8 mouse cellular contexts compared by ENCODE assay signal in genomic region chr6:148442671-148443290, GRCm38 (mm10). TPM values are rescaled to one million over a fixed set of nuclear protein-coding genes. Genes with fewer than 3 reads are reported as not detected.
DNase-seq lines count a peak whose midpoint lies in the region; ATAC-seq and TF ChIP-seq lines count a peak whose summit lies in the region.

No protein-coding gene starts in this region.

- peak; percentile 18; the same call in 1 of the 2 replicates for ATAC-seq in kidney, embryonic 14.5 days (ENCODE audit: low FRiP score, low TSS enrichment)
- ATAC-seq in liver, embryonic 11.5 days (replicated peaks; ENCODE audit: low FRiP score), result no peak
- ATAC-seq in neural tube, embryonic 13.5 days (ENCODE audit: low read depth), result peak; percentile 19; the same call in 1 of the 2 replicates

- no peaks in the 10 kb centered on the region for H3K4me1 ChIP-seq in kidney, adult 2 months (ENCODE audit: control insufficient read depth, insufficient read depth, low read length)
- H3K4me1 ChIP-seq in kidney, embryonic 14.5 days (ENCODE audit: control insufficient read depth, insufficient read depth, low read length), result peaks cover 12% of the 10 kb centered on the region
- H3K4me1 ChIP-seq in liver, embryonic 11.5 days (replicated peaks; ENCODE audit: control insufficient read depth, insufficient read depth, low read length), result peaks cover 7% of the 10 kb centered on the region; the same call in 1 of the 2 replicates
- peaks cover 32% of the 10 kb centered on the region for H3K4me1 ChIP-seq in neural tube, embryonic 13.5 days (replicated peaks)

- peak overlapping the region; percentile 55 for H3K4me3 ChIP-seq in kidney, adult 2 months (ENCODE audit: insufficient read depth, low read depth, low read length)
- peak overlapping the region; percentile 68 for H3K4me3 ChIP-seq in kidney, embryonic 14.5 days (ENCODE audit: low read length)
- H3K4me3 ChIP-seq in liver, embryonic 11.5 days (ENCODE audit: low read depth, low read length), result peak overlapping the region; percentile 69
- peak overlapping the region; percentile 75 for H3K4me3 ChIP-seq in neural tube, embryonic 13.5 days

- H3K27me3 ChIP-seq in kidney, adult 2 months (replicated peaks; ENCODE audit: control insufficient read depth, insufficient read depth, low read length), result no peaks in the 10 kb centered on the region
- peaks cover 25% of the 10 kb centered on the region for H3K27me3 ChIP-seq in kidney, embryonic 14.5 days (ENCODE audit: control insufficient read depth, insufficient read depth, low read length)
- H3K27me3 ChIP-seq in liver, embryonic 11.5 days (replicated peaks; ENCODE audit: control insufficient read depth, insufficient read depth, low read length), result peaks cover 61% of the 10 kb centered on the region
- H3K27me3 ChIP-seq in neural tube, embryonic 13.5 days, result peaks cover 50% of the 10 kb centered on the region

- no peaks in the 10 kb centered on the region for H3K36me3 ChIP-seq in kidney, adult 2 months (ENCODE audit: control insufficient read depth, insufficient read depth, low read length)
- H3K36me3 ChIP-seq in kidney, embryonic 14.5 days (ENCODE audit: control insufficient read depth, insufficient read depth, low read length), result no peaks in the 10 kb centered on the region
- no peaks in the 10 kb centered on the region for H3K36me3 ChIP-seq in liver, embryonic 11.5 days (ENCODE audit: control insufficient read depth, insufficient read depth, low read length)
- no peaks in the 10 kb centered on the region for H3K36me3 ChIP-seq in neural tube, embryonic 13.5 days

- peak overlapping the region; percentile 69; the same call in 1 of the 2 replicates for H3K9ac ChIP-seq in kidney, embryonic 14.5 days (ENCODE audit: low read depth, low read length)
- no peak overlapping the region for H3K9ac ChIP-seq in liver, embryonic 11.5 days (ENCODE audit: low read depth, low read length)
- H3K9ac ChIP-seq in neural tube, embryonic 13.5 days, result peak overlapping the region; percentile 87

- peak; percentile 15 for DNase-seq in kidney, adult 2 months
- no peak for DNase-seq in kidney, adult 8-10 months
- DNase-seq in embryo, embryonic 10.5 days (ENCODE audit: low spot score), result peak; percentile 64
- peak; percentile 50 to 72 for DNase-seq in heart, adult 18-20 months
- peak; percentile 45 for DNase-seq in liver, embryonic 11.5 days (ENCODE audit: low spot score)
- no peak for DNase-seq in thymus, postnatal 0 days (ENCODE audit: low spot score)

- 3% methylated on average over 27 of the region's 27 CpGs for WGBS in kidney, adult 2 months
- 1% methylated on average over 27 of the region's 27 CpGs for WGBS in kidney, embryonic 14.5 days
- WGBS in liver, embryonic 11.5 days, result 3% methylated on average over 27 of the region's 27 CpGs
- WGBS in neural tube, embryonic 13.5 days, result under 1% methylated on average over 27 of the region's 27 CpGs

- no peaks in the 10 kb centered on the region for H3K9me3 ChIP-seq in kidney, embryonic 14.5 days (ENCODE audit: control insufficient read depth, low read length)
- no peaks in the 10 kb centered on the region for H3K9me3 ChIP-seq in liver, embryonic 11.5 days (ENCODE audit: control insufficient read depth, low read length)
- H3K9me3 ChIP-seq in neural tube, embryonic 13.5 days, result no peaks in the 10 kb centered on the region

- no peak for TF ChIP-seq CTCF in kidney, adult 2 months (conservative IDR thresholded peaks at IDR 0.05; ENCODE audit: insufficient read depth, insufficient read length, low read depth, low read length)

- peak overlapping the region; percentile 82 for H3K4me2 ChIP-seq in kidney, embryonic 14.5 days (replicated peaks; ENCODE audit: low read depth, low read length)
- H3K4me2 ChIP-seq in liver, embryonic 11.5 days, result peak overlapping the region; percentile 84
- H3K4me2 ChIP-seq in neural tube, embryonic 13.5 days, result peak overlapping the region; percentile 79

- TF ChIP-seq POLR2A in kidney, adult 2 months (IDR thresholded peaks at IDR 0.05; ENCODE audit: low read depth, low read length), result no peak

- no peak overlapping the region for H3K27ac ChIP-seq in kidney, adult 2 months (ENCODE audit: insufficient read depth, low read depth, low read length)
- H3K27ac ChIP-seq in kidney, embryonic 14.5 days (ENCODE audit: low read depth, low read length), result no peak overlapping the region
- no peak overlapping the region for H3K27ac ChIP-seq in liver, embryonic 11.5 days (ENCODE audit: low read depth, low read length)
- H3K27ac ChIP-seq in neural tube, embryonic 13.5 days (replicated peaks), result 0 out of 2 replicates have a peak overlapping the region, but pooled peaks have one; percentile 4

RNA-seq across cellular contexts. Expression of gene Tmtc1, which starts 1.4 kb away (rescaled TPM):
- polyA plus RNA-seq in kidney, adult 2 months (2012; rRNA removed), result 10.6 and 11.0 TPM in 2 replicates
- total RNA-seq in heart, adult 18-20 months (2021), result 10 to 100 TPM; 74.5 to 82.5 TPM
- 1.4 and 2.5 TPM in 2 replicates for polyA plus RNA-seq in kidney, embryonic 14.5 days (2014; fragmentation: Nextera tagmentation; extraction: Ambion mirVana)
- polyA plus RNA-seq in liver, embryonic 11.5 days (2014; fragmentation: Nextera tagmentation; extraction: Ambion mirVana), result 0.47 and 0.58 TPM in 2 replicates
- polyA plus RNA-seq in neural tube, embryonic 13.5 days (2015; fragmentation: Nextera tagmentation; extraction: Ambion mirVana), result 2.2 and 4.1 TPM in 2 replicates
- 0.12 and 0.14 TPM in 2 replicates for polyA plus RNA-seq in thymus, postnatal 0 days (2015; fragmentation: Nextera tagmentation; extraction: Ambion mirVana)

Comparison
In these comparisons a context has a peak if more than half of its experiments do, and no peak if none do; other contexts are left out.
1. DNase-seq: peak in kidney, adult 2 months (single experiment), embryo, embryonic 10.5 days (single experiment), heart, adult 18-20 months (2 of 2) and liver, embryonic 11.5 days (single experiment); none in kidney, adult 8-10 months (0 of 2) and thymus, postnatal 0 days (single experiment).
2. Peak in every context shown above with its lines, with median percentiles within 50 percentile points of each other: H3K4me3 ChIP-seq and H3K4me2 ChIP-seq.